Mouse (Mus musculus): Measurements from ENCODE around the gene Top3a.
"Not testable (repeated sequence)": the region's sequence is repeated elsewhere in the genome, so short reads cannot be mapped to it uniquely, and the experiment has no call there.

The Top3a gene

GRCm38 (mm10) chr11:60776829-60777740 lies at the start of gene Top3a, which contains the start of gene Smcr8:
TSS of gene Top3a (minus strand) at chr11:60777365.
TSS of gene Smcr8 (plus strand) at chr11:60777524.
- DNase-seq (ENCODE audit: low spot score): peak; percentile 87

GRCm38 (mm10) chr11:60826700-60827099 lies 49.5 kb upstream of the Top3a start:
- DNase-seq (ENCODE audit: low spot score): no peak

- DNase-seq (ENCODE audit: low spot score): no peak
These were observed 48.0 kb upstream of the Top3a start for GRCm38 (mm10) chr11:60825191-60825590.

- DNase-seq (ENCODE audit: low spot score): no peak
These were observed 46.6 kb upstream of the Top3a start for GRCm38 (mm10) chr11:60823771-60824170.

GRCm38 (mm10) chr11:60816398-60816797 lies 39.2 kb upstream of the Top3a start:
- DNase-seq (ENCODE audit: low spot score): no peak

GRCm38 (mm10) chr11:60811618-60812017 lies 34.5 kb upstream of the Top3a start, which contains the start of gene Shmt1:
TSS of gene Shmt1 (minus strand) at chr11:60811718.
- not testable (repeated sequence) for DNase-seq (ENCODE audit: low spot score)

- DNase-seq (ENCODE audit: low spot score): peak; percentile 80
These were observed 33.9 kb upstream of the Top3a start for GRCm38 (mm10) chr11:60811054-60811460.

GRCm38 (mm10) chr11:60810046-60810965 lies 33.1 kb upstream of the Top3a start:
- no peak for DNase-seq (ENCODE audit: low spot score)

GRCm38 (mm10) chr11:60809546-60809945 lies 32.4 kb upstream of the Top3a start:
- DNase-seq (ENCODE audit: low spot score): no peak

- DNase-seq (ENCODE audit: low spot score): peak; percentile 24
These were observed 31.3 kb upstream of the Top3a start for GRCm38 (mm10) chr11:60808286-60809070.

- DNase-seq (ENCODE audit: low spot score): no peak
These were observed 23.7 kb upstream of the Top3a start for GRCm38 (mm10) chr11:60800892-60801291.

GRCm38 (mm10) chr11:60799977-60800376 lies 22.8 kb upstream of the Top3a start:
- DNase-seq (ENCODE audit: low spot score): no peak

GRCm38 (mm10) chr11:60796342-60796741 lies 19.2 kb upstream of the Top3a start:
- DNase-seq (ENCODE audit: low spot score): no peak

GRCm38 (mm10) chr11:60790472-60790871 lies 13.3 kb upstream of the Top3a start:
- no peak for DNase-seq (ENCODE audit: low spot score)

- DNase-seq (ENCODE audit: low spot score): no peak
These were observed 10.4 kb upstream of the Top3a start for GRCm38 (mm10) chr11:60787595-60787994.

GRCm38 (mm10) chr11:60784179-60784922 lies 7.2 kb upstream of the Top3a start:
- DNase-seq (ENCODE audit: low spot score): no peak

- no peak for DNase-seq (ENCODE audit: low spot score)
These were observed 2.6 kb upstream of the Top3a start for GRCm38 (mm10) chr11:60779673-60780189.

GRCm38 (mm10) chr11:60777801-60778370 lies 721 bp upstream of the Top3a start:
- no peak for DNase-seq (ENCODE audit: low spot score)

- DNase-seq (ENCODE audit: low spot score): no peak
These were observed 897 bp downstream of the Top3a start for GRCm38 (mm10) chr11:60776107-60776828.

- DNase-seq (ENCODE audit: low spot score): no peak
These were observed 1.6 kb downstream of the Top3a start for GRCm38 (mm10) chr11:60775578-60775977.
